Mouse (Mus musculus) liver, embryonic 15.5 days (tissue): ENCODE data around the gene A930004D18Rik. TPM values are rescaled to one million over a fixed set of nuclear protein-coding genes. Genes with fewer than 3 reads are reported as not detected.
A peak's percentile ranks its signal among the peaks of the same experiment; 100 is the strongest.

Experiments used
- ATAC-seq: fragments of 200-750 bp; cut with Nextera tagmentation; 2 replicates; pipeline ENCODE4 v1.8.0; 2017; ENCODE audit warnings: moderate number of reproducible peaks, mild to moderate bottlenecking, moderate library complexity; ENCODE audit not compliant: insufficient read depth
- H3K27ac ChIP-seq: fragments of 300-500 bp; sonication (generic); replicated peaks from 2 replicates; pipeline ENCODE4 v1.5.1; 2015; ENCODE audit warnings: mild to moderate bottlenecking, inconsistent platforms
- H3K27me3 ChIP-seq: fragments of 300-500 bp; sonication (generic); 2 replicates; pipeline ENCODE4 v1.6.1; 2015; ENCODE audit warnings: mild to moderate bottlenecking, inconsistent platforms
- H3K36me3 ChIP-seq: fragments of 300-500 bp; sonication (generic); replicated peaks from 2 replicates; pipeline ENCODE4 v1.6.1; 2015; ENCODE audit warnings: moderate library complexity, mild to moderate bottlenecking, inconsistent platforms
- H3K4me1 ChIP-seq: fragments of 300-500 bp; sonication (generic); replicated peaks from 2 replicates; pipeline ENCODE4 v1.6.1; 2015; ENCODE audit warnings: inconsistent platforms
- H3K4me2 ChIP-seq: fragments of 300-500 bp; sonication (generic); 2 replicates; pipeline ENCODE4 v1.6.1; 2015; ENCODE audit warnings: moderate library complexity, mild to moderate bottlenecking, inconsistent platforms
- H3K4me3 ChIP-seq: fragments of 300-500 bp; sonication (generic); replicated peaks from 2 replicates; pipeline ENCODE4 v1.5.1; 2015; ENCODE audit warnings: mild to moderate bottlenecking, inconsistent platforms
- H3K9ac ChIP-seq: fragments of 300-500 bp; sonication (generic); 2 replicates; pipeline ENCODE4 v1.6.1; 2015; ENCODE audit warnings: moderate library complexity, mild to moderate bottlenecking, inconsistent platforms
- H3K9me3 ChIP-seq: fragments of 300-500 bp; sonication (generic); replicated peaks from 2 replicates; pipeline ENCODE4 v1.6.1; 2016; ENCODE audit warnings: inconsistent platforms
- WGBS: fragments of 180-500 bp; shearing (Covaris S2); methylation state at CpG from one replicate; pipeline ENCODE4 v1.1.7; 2015; ENCODE audit warnings: mixed read lengths; ENCODE audit not compliant: insufficient replicate concordance; 5-methylcytosine and 5-hydroxymethylcytosine counted together
- polyA plus RNA-seq: library from polyadenylated mRNA; unstranded; fragments of >200 nt; fragmentation: Nextera tagmentation; extraction: Ambion mirVana; gene quantifications from 2 replicates; pipeline ENCODE4 v1.2.1, GENCODE M21; 2015

Gene A930004D18Rik
- polyA plus RNA-seq, 1 experiment from 2014 or later, result 1.4 TPM

- peaks cover 36% of the 10 kb centered on the region for H3K4me1 ChIP-seq
- H3K27ac ChIP-seq, result no peak overlapping the region
- H3K27me3 ChIP-seq, result peaks cover 97% of the 10 kb centered on the region
- 51% methylated on average over 6 of the region's 6 CpGs for WGBS
- H3K9ac ChIP-seq, result no peak overlapping the region
- H3K4me2 ChIP-seq, result peak overlapping the region; percentile 85
- peak overlapping the region; percentile 64; the same call in 1 of the 2 replicates for H3K4me3 ChIP-seq
- no peaks in the 10 kb centered on the region for H3K9me3 ChIP-seq
- no peaks in the 10 kb centered on the region for H3K36me3 ChIP-seq
- no peak for ATAC-seq
Observed at GRCm38 (mm10) chr2:18045781-18046181, 8.2 kb upstream of the A930004D18Rik start.

- no peak for ATAC-seq
- H3K36me3 ChIP-seq, result no peaks in the 10 kb centered on the region
- H3K9me3 ChIP-seq, result no peaks in the 10 kb centered on the region
- H3K4me3 ChIP-seq, result no peak overlapping the region
- peaks cover 40% of the 10 kb centered on the region for H3K4me1 ChIP-seq
- H3K4me2 ChIP-seq, result peak overlapping the region; percentile 85
- WGBS, result 39% methylated on average over 7 of the region's 7 CpGs
- H3K27me3 ChIP-seq, result peaks cover 97% of the 10 kb centered on the region
- H3K9ac ChIP-seq, result no peak overlapping the region
- H3K27ac ChIP-seq, result no peak overlapping the region
Observed at GRCm38 (mm10) chr2:18045143-18045780, 7.7 kb upstream of the A930004D18Rik start.

GRCm38 (mm10) chr2:18041199-18041885, 3.8 kb upstream of the A930004D18Rik start:
- Histone ChIP-seq H3K9me3 (no peaks in the 10 kb centered on the region), H3K9ac (no peak overlapping the region), H3K4me1 (peaks cover 14% of the 10 kb centered on the region), H3K4me2 (peak overlapping the region; percentile 27), H3K27me3 (peaks cover 95% of the 10 kb centered on the region), H3K36me3 (no peaks in the 10 kb centered on the region), H3K27ac (peak overlapping the region; percentile 64), H3K4me3 (no peak overlapping the region)
- ATAC-seq, result peak; percentile 47
- 49% methylated on average over 14 of the region's 14 CpGs for WGBS

- no peak overlapping the region for H3K9ac ChIP-seq
- peaks cover 90% of the 10 kb centered on the region for H3K27me3 ChIP-seq
- 63% methylated on average over 27 of the region's 27 CpGs for WGBS
- no peaks in the 10 kb centered on the region for H3K9me3 ChIP-seq
- H3K4me3 ChIP-seq, result no peak overlapping the region
- peaks cover 13% of the 10 kb centered on the region for H3K4me1 ChIP-seq
- H3K4me2 ChIP-seq, result peak overlapping the region; percentile 27
- H3K27ac ChIP-seq, result peak overlapping the region; percentile 64
- ATAC-seq, result peak; percentile 52; the same call in 1 of the 2 replicates
- no peaks in the 10 kb centered on the region for H3K36me3 ChIP-seq
Observed at GRCm38 (mm10) chr2:18040347-18041160, 3.0 kb upstream of the A930004D18Rik start.

- no peak overlapping the region for H3K9ac ChIP-seq
- peaks cover 13% of the 10 kb centered on the region for H3K4me1 ChIP-seq
- H3K9me3 ChIP-seq, result no peaks in the 10 kb centered on the region
- peaks cover 88% of the 10 kb centered on the region for H3K27me3 ChIP-seq
- peak; percentile 42; the same call in 1 of the 2 replicates for ATAC-seq
- H3K36me3 ChIP-seq, result no peaks in the 10 kb centered on the region
- peak overlapping the region; percentile 46 for H3K4me2 ChIP-seq
- no peak overlapping the region; the same call in 1 of the 2 replicates for H3K27ac ChIP-seq
- WGBS, result 38% methylated on average over 46 of the region's 46 CpGs
- no peak overlapping the region for H3K4me3 ChIP-seq
Observed at GRCm38 (mm10) chr2:18039566-18040290, 2.2 kb upstream of the A930004D18Rik start.

- no peak overlapping the region for H3K9ac ChIP-seq
- ATAC-seq, result no peak
- H3K27ac ChIP-seq, result no peak overlapping the region
- H3K4me1 ChIP-seq, result peaks cover 13% of the 10 kb centered on the region
- no peaks in the 10 kb centered on the region for H3K9me3 ChIP-seq
- no peak overlapping the region for H3K4me2 ChIP-seq
- WGBS, result 66% methylated on average over 10 of the region's 10 CpGs
- H3K27me3 ChIP-seq, result peaks cover 88% of the 10 kb centered on the region
- no peaks in the 10 kb centered on the region for H3K36me3 ChIP-seq
- no peak overlapping the region for H3K4me3 ChIP-seq
Observed at GRCm38 (mm10) chr2:18038895-18039371, 1.4 kb upstream of the A930004D18Rik start.

- no peak overlapping the region for H3K4me2 ChIP-seq
- H3K4me1 ChIP-seq, result peaks cover 13% of the 10 kb centered on the region
- ATAC-seq, result no peak
- WGBS, result 53% methylated on average over 3 of the region's 3 CpGs
- no peaks in the 10 kb centered on the region for H3K36me3 ChIP-seq
- no peaks in the 10 kb centered on the region for H3K9me3 ChIP-seq
- no peak overlapping the region for H3K27ac ChIP-seq
- peaks cover 90% of the 10 kb centered on the region for H3K27me3 ChIP-seq
- no peak overlapping the region for H3K9ac ChIP-seq
- no peak overlapping the region for H3K4me3 ChIP-seq
Observed at GRCm38 (mm10) chr2:18038141-18038752, 710 bp upstream of the A930004D18Rik start.

GRCm38 (mm10) chr2:18034371-18035250, 2.9 kb downstream of the A930004D18Rik start:
- Histone ChIP-seq H3K4me2 (no peak overlapping the region), H3K36me3 (no peaks in the 10 kb centered on the region), H3K4me1 (peaks cover 8% of the 10 kb centered on the region), H3K9me3 (no peaks in the 10 kb centered on the region), H3K27me3 (peaks cover 91% of the 10 kb centered on the region), H3K4me3 (no peak overlapping the region), H3K9ac (no peak overlapping the region), H3K27ac (no peak overlapping the region)
- ATAC-seq, result no peak
- 68% methylated on average over 10 of the region's 10 CpGs for WGBS

GRCm38 (mm10) chr2:18033166-18034108, 4.1 kb downstream of the A930004D18Rik start:
- no peak for ATAC-seq
- no peak overlapping the region for H3K27ac ChIP-seq
- H3K4me2 ChIP-seq, result no peak overlapping the region
- no peak overlapping the region for H3K4me3 ChIP-seq
- peaks cover 90% of the 10 kb centered on the region for H3K27me3 ChIP-seq
- no peaks in the 10 kb centered on the region for H3K36me3 ChIP-seq
- WGBS, result 58% methylated on average over 10 of the region's 10 CpGs
- H3K4me1 ChIP-seq, result peaks cover 12% of the 10 kb centered on the region
- H3K9me3 ChIP-seq, result no peaks in the 10 kb centered on the region
- no peak overlapping the region for H3K9ac ChIP-seq
